Mouse (Mus musculus): Measurements from ENCODE around the gene Tmtc3. TPM values are rescaled to one million over a fixed set of nuclear protein-coding genes. Genes with fewer than 3 reads are reported as not detected.

Gene Tmtc3
- total RNA-seq (2012; rRNA removed), result 57.0 and 59.4 TPM in 2 replicates

GRCm38 (mm10) chr10:100487097-100487978, at the start of gene Tmtc3, which contains the start of gene Cep290:
Tmtc3 (minus strand) TSS chr10:100487350.
Cep290 (plus strand) TSS chr10:100487558.
- TF ChIP-seq CHD2 (IDR thresholded peaks at IDR 0.05; ENCODE audit: low read depth, low read length), result no peak
- peak; percentile 97 for TF ChIP-seq HCFC1 (IDR thresholded peaks at IDR 0.05; ENCODE audit: borderline replicate concordance, insufficient read depth, low read length)
- peak; percentile 95 for DNase-seq (ENCODE audit: low read depth, low spot score)
- Histone ChIP-seq H3K9ac (ENCODE audit: insufficient read depth, low read depth, low read length, poor library complexity, severe bottlenecking) (peak within 1 kb of the TSS; percentile 85), H3K27ac (ENCODE audit: insufficient read depth, low read depth, low read length, poor library complexity, severe bottlenecking) (peak within 1 kb of the TSS; percentile 29; the same call in 1 of the 2 replicates), H3K4me3 (ENCODE audit: insufficient read depth in 1 of 2, low read depth in 1 of 2, low read length in 2 of 2, poor library complexity in 1 of 2, severe bottlenecking in 1 of 2) (peak within 1 kb of the TSS; percentile 90 to 98), H3K36me3 (ENCODE audit: control insufficient read depth, insufficient read depth, low read length, poor library complexity, severe bottlenecking) (no peaks in the 10 kb centered on the region), H3K4me1 (ENCODE audit: control insufficient read depth in 2 of 2, insufficient read depth in 2 of 2, low read length in 2 of 2, poor library complexity in 1 of 2) (peaks cover 2 to 6% of the 10 kb centered on the region in 2 experiments; a peak in 2 of 4 replicates), H3K9me3 (ENCODE audit: control insufficient read depth, insufficient read depth, low read depth, low read length) (no peaks in the 10 kb centered on the region)
- in situ Hi-C loops (cut with MboI; ENCODE audit: low sequenced_read_pairs in 2 of 2, unreplicated experiment in 2 of 2), result no loop called here

- H3K4me3 ChIP-seq (ENCODE audit: insufficient read depth in 1 of 2, low read depth in 1 of 2, low read length in 2 of 2, poor library complexity in 1 of 2, severe bottlenecking in 1 of 2), result no peak overlapping the region
- DNase-seq (ENCODE audit: low read depth, low spot score), result no peak
- no peak overlapping the region for H3K9ac ChIP-seq (ENCODE audit: insufficient read depth, low read depth, low read length, poor library complexity, severe bottlenecking)
- in situ Hi-C loops (cut with MboI; ENCODE audit: low sequenced_read_pairs in 2 of 2, unreplicated experiment in 2 of 2), result no loop called here
- no peaks in the 10 kb centered on the region for H3K4me1 ChIP-seq (ENCODE audit: control insufficient read depth in 2 of 2, insufficient read depth in 2 of 2, low read length in 2 of 2, poor library complexity in 1 of 2)
- H3K27ac ChIP-seq (ENCODE audit: insufficient read depth, low read depth, low read length, poor library complexity, severe bottlenecking), result no peak overlapping the region
- TF ChIP-seq ZC3H11A (IDR thresholded peaks at IDR 0.05; ENCODE audit: borderline replicate concordance, low read depth, low read length) (no peak), CHD2 (IDR thresholded peaks at IDR 0.05; ENCODE audit: low read depth, low read length) (no peak), ZNF384 (IDR thresholded peaks at IDR 0.05; ENCODE audit: low read depth, low read length) (no peak), MAFK (IDR thresholded peaks at IDR 0.05; ENCODE audit: insufficient read depth, low read depth, low read length) (no peak), HCFC1 (IDR thresholded peaks at IDR 0.05; ENCODE audit: borderline replicate concordance, insufficient read depth, low read length) (no peak)
- H3K36me3 ChIP-seq (ENCODE audit: control insufficient read depth, insufficient read depth, low read length, poor library complexity, severe bottlenecking), result peaks cover 5% of the 10 kb centered on the region; the same call in 1 of the 2 replicates
- H3K9me3 ChIP-seq (ENCODE audit: control insufficient read depth, insufficient read depth, low read depth, low read length), result no peaks in the 10 kb centered on the region
These were observed 37.6 kb upstream of the Tmtc3 start for GRCm38 (mm10) chr10:100524499-100525390.

- TF ChIP-seq CHD2 (IDR thresholded peaks at IDR 0.05; ENCODE audit: low read depth, low read length) (no peak), ZNF384 (IDR thresholded peaks at IDR 0.05; ENCODE audit: low read depth, low read length) (no peak), HCFC1 (IDR thresholded peaks at IDR 0.05; ENCODE audit: borderline replicate concordance, insufficient read depth, low read length) (no peak), ZC3H11A (IDR thresholded peaks at IDR 0.05; ENCODE audit: borderline replicate concordance, low read depth, low read length) (no peak), MAFK (IDR thresholded peaks at IDR 0.05; ENCODE audit: insufficient read depth, low read depth, low read length) (no peak)
- peaks cover 7% of the 10 kb centered on the region for H3K36me3 ChIP-seq (ENCODE audit: control insufficient read depth, insufficient read depth, low read length, poor library complexity, severe bottlenecking)
- no peak overlapping the region for H3K9ac ChIP-seq (ENCODE audit: insufficient read depth, low read depth, low read length, poor library complexity, severe bottlenecking)
- H3K9me3 ChIP-seq (ENCODE audit: control insufficient read depth, insufficient read depth, low read depth, low read length), result no peaks in the 10 kb centered on the region
- no peaks in the 10 kb centered on the region for H3K4me1 ChIP-seq (ENCODE audit: control insufficient read depth in 2 of 2, insufficient read depth in 2 of 2, low read length in 2 of 2, poor library complexity in 1 of 2)
- H3K27ac ChIP-seq (ENCODE audit: insufficient read depth, low read depth, low read length, poor library complexity, severe bottlenecking), result no peak overlapping the region
- no peak overlapping the region for H3K4me3 ChIP-seq (ENCODE audit: insufficient read depth in 1 of 2, low read depth in 1 of 2, low read length in 2 of 2, poor library complexity in 1 of 2, severe bottlenecking in 1 of 2)
- in situ Hi-C loops (cut with MboI; ENCODE audit: low sequenced_read_pairs in 2 of 2, unreplicated experiment in 2 of 2), result no loop called here
- no peak for DNase-seq (ENCODE audit: low read depth, low spot score)
These were observed 35.2 kb upstream of the Tmtc3 start for GRCm38 (mm10) chr10:100522330-100522729.

- Histone ChIP-seq H3K36me3 (ENCODE audit: control insufficient read depth, insufficient read depth, low read length, poor library complexity, severe bottlenecking) (peaks cover 7% of the 10 kb centered on the region), H3K9me3 (ENCODE audit: control insufficient read depth, insufficient read depth, low read depth, low read length) (no peaks in the 10 kb centered on the region), H3K4me3 (ENCODE audit: insufficient read depth in 1 of 2, low read depth in 1 of 2, low read length in 2 of 2, poor library complexity in 1 of 2, severe bottlenecking in 1 of 2) (no peak overlapping the region), H3K9ac (ENCODE audit: insufficient read depth, low read depth, low read length, poor library complexity, severe bottlenecking) (no peak overlapping the region), H3K4me1 (ENCODE audit: control insufficient read depth in 2 of 2, insufficient read depth in 2 of 2, low read length in 2 of 2, poor library complexity in 1 of 2) (no peaks in the 10 kb centered on the region), H3K27ac (ENCODE audit: insufficient read depth, low read depth, low read length, poor library complexity, severe bottlenecking) (no peak overlapping the region)
- TF ChIP-seq ZC3H11A (IDR thresholded peaks at IDR 0.05; ENCODE audit: borderline replicate concordance, low read depth, low read length) (no peak), MAFK (IDR thresholded peaks at IDR 0.05; ENCODE audit: insufficient read depth, low read depth, low read length) (no peak)
- DNase-seq (ENCODE audit: low read depth, low spot score), result no peak
- in situ Hi-C loops (cut with MboI; ENCODE audit: low sequenced_read_pairs in 2 of 2, unreplicated experiment in 2 of 2), result no loop called here
These were observed 34.5 kb upstream of the Tmtc3 start for GRCm38 (mm10) chr10:100521617-100522016.

Measured in ES-E14 (cell line).